Mouse (Mus musculus) skeletal muscle tissue, adult 2 months (tissue): Measurements from ENCODE around the gene Snx4.

Experiments used
- DNase-seq: peaks from one replicate; pipeline ENCODE4 v3.0.0-alpha.2; 2012; ENCODE audit warnings: low read depth, low spot score

The Snx4 gene

GRCm38 (mm10) chr16:33342356-33342755 is 91.1 kb downstream of the Snx4 start:
- DNase-seq, result no peak

GRCm38 (mm10) chr16:33343106-33343505 is 91.9 kb downstream of the Snx4 start:
- DNase-seq, result no peak

DNA sequence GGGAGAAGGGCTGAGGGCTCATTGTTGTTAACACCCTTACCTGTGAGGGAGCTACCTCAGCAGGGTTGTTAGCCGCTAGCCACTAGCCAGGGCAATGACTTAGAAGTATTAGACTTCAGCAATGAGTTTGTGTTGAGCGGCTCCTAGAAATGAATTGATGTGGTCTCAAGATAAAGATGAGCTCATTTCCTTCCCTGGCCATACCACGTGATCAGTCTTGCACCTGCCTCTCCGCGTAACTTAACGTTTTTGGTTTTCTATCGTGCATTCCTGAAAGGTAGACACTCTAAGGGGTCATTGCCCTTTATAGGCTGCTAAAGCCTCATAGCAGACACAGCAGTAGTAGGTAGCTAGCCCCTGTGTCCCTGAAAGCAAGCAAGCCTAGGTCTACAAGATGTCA is 92.4 kb downstream of the Snx4 start:
- DNase-seq, result no peak

DNA sequence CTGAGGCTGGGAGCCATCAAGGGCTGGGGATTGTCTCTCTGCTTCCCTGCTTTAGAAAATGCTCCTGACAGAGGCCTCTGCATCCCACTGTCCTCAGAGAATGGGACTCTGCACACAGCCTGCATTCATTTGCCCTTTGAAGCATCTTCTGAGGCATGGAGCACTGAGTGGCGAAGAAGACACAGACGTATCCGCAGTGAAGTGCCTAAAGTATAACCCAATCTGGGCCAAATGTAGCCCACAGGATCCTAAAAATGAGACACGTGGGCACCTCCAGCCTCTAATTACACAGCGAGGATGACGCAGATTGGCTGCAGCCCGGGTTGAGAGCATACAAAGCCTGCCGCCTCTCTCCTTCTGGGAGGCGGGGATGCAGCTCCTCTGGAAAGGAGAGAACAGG is 93.1 kb downstream of the Snx4 start:
- DNase-seq, result no peak

DNA sequence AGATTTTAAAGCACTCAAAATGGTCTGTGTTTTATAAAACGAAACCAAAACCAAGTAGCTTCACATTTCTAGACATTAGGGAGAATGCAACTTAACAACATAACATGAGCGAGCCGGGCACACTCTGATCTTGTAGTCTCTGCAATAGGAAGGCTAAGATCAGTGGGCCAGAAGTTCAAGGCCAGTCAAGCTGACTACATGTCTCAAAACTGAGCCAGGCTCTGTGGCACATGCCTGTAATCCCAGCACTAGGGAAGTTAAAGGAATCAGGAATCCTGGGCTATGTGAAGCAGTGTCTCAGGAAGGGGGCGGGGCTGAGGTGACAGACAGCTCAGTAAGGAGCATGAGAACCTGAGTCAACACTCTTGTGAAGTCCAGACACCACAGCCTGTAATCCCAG is 93.6 kb downstream of the Snx4 start:
- no peak for DNase-seq

GRCm38 (mm10) chr16:33346376-33346775 is 95.1 kb downstream of the Snx4 start:
- no peak for DNase-seq

DNA sequence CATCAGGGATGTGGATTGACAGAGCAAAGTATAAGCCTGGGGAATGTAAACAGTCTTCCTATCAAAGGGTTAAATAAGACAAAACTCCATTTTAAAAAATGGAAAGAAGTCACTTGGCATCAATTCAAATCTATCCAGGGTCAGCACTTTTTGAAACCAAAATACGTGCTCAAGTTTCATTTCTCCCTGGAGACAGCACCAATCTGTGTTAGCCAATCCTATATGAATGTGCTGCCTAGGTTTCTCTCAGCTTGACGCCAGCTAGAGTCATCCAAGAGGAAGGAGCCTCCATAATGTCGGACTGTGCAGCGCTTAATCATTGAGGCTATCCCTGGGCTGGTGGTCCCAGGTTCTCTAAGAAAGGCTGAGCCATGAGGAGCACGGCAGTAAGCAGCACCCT is 95.9 kb downstream of the Snx4 start:
- DNase-seq, result no peak
